Mouse (Mus musculus) sigmoid colon, adult 10 weeks (tissue): Measurements from ENCODE around the gene Upp1. TPM values are rescaled to one million over a fixed set of nuclear protein-coding genes. Genes with fewer than 3 reads are reported as not detected.

ENCODE experiments used
- polyA plus RNA-seq: library from polyadenylated mRNA; stranded (reverse); fragments of 350-450 nt; fragmentation: Illumina TruSeq; extraction: RNeasy Lipid Tissue Mini Kit (QIAGEN cat#74804); gene quantifications from one replicate; pipeline ENCODE4 v1.2.3, GENCODE M21; 2014; ENCODE audit warnings: low read depth, low replicate concordance

The Upp1 gene
- polyA plus RNA-seq: 63.9 TPM

GRCm38 (mm10) chr11:9118050-9118420 is at the start of gene Upp1:
Gene Upp1 (plus strand): TSS chr11:9118103.

Other genes with a start within 250 kb of the Upp1 start
- gene Pkd1l1, start 144.8 kb upstream of the Upp1 start, polyA plus RNA-seq: not detected
- gene Hus1, start 106.9 kb upstream of the Upp1 start, polyA plus RNA-seq: 12.3 TPM
- 1.2 TPM for gene Gm11992, start 69.5 kb upstream of the Upp1 start, polyA plus RNA-seq
- gene Sun3, start 69.1 kb upstream of the Upp1 start, polyA plus RNA-seq: 1.9 TPM
- gene Abca13, start 73.8 kb downstream of the Upp1 start, polyA plus RNA-seq: 0.41 TPM